Mouse (Mus musculus): ENCODE measurements around the gene Sh3gl3.

DNA sequence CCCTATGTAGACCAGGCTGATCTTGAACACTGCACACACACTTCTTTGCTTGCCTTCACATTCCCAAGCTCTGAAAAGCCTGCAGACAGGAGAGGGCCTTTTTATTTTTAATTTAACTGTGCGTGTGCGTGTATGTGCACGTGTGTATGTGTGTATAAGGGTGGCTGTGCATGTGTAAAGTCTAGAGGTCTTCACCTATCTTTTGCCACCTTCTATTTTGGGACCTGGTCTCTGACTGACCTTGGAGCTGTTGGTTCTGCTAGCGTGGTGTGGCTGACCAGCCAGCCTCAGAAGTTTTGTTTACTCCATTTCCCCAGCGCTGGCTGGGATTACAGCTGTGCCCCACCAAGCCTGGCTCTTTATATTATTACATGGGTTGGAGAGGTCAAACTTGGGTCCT, 98.1 kb downstream of the Sh3gl3 start:
- TF ChIP-seq ZNF384 (IDR thresholded peaks at IDR 0.05; ENCODE audit: low read depth, low read length): no peak
- no peak for TF ChIP-seq CTCF (conservative IDR thresholded peaks at IDR 0.05 in 1 of 2, IDR thresholded peaks at IDR 0.05 in 1 of 2; ENCODE audit: low read depth in 2 of 2, low read length in 2 of 2)
- no peak for TF ChIP-seq MEF2A (IDR thresholded peaks at IDR 0.05; ENCODE audit: borderline replicate concordance, low read depth, low read length)
- no peak for TF ChIP-seq NELFE (IDR thresholded peaks at IDR 0.05; ENCODE audit: low read depth, low read length)
- TF ChIP-seq POLR2AphosphoS2 (IDR thresholded peaks at IDR 0.05; ENCODE audit: low read depth, low read length): no peak

All from CH12.LX (cell line).